Mouse (Mus musculus) thymus, adult 2 months (tissue): ENCODE data around the gene Ints12.

Experiments used
- CTCF ChIP-seq: fragments of 200-500 bp; IDR thresholded peaks from 2 replicates; pipeline ENCODE4 v1.5.1; 2012; ENCODE audit warnings: mild to moderate bottlenecking, control low read depth, low read length, moderate library complexity, borderline replicate concordance; ENCODE audit not compliant: control insufficient read depth, poor library complexity, insufficient read depth; ENCODE audit errors: extremely low read depth
- POLR2A ChIP-seq: fragments of 200-500 bp; IDR thresholded peaks from 2 replicates; pipeline ENCODE4 v1.6.1; 2012; ENCODE audit warnings: mild to moderate bottlenecking, low read length, control low read depth, moderate library complexity; ENCODE audit not compliant: control insufficient read depth, poor library complexity, insufficient read depth; ENCODE audit errors: extremely low read depth

DNA sequence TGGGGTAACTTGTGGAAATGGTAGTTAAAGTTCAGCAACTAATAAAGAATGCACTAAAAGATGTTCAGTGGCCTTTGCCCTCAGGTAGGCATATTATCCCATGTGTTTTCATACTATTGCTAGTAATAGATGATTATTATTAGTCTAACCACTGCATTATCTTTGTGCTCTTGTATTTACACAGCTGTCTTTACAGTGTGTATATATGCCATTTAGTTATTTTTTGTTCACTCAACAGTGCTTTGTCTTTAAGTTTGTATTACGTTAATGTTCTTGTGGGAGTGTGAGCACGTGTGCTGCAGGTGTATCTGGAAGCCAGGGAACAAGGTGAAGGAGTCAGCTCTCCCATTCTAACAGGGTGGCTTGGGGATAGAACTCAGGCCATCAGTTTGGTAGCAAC, 7.3 kb downstream of the Ints12 start:
- TF ChIP-seq POLR2A (no peak), CTCF (no peak)
